Mouse (Mus musculus): ENCODE data around the gene Gm21987. TPM values are rescaled to one million over a fixed set of nuclear protein-coding genes. Genes with fewer than 3 reads are reported as not detected.

Gm21987 gene
- total and polyA plus RNA-seq, 3 experiments, result 0.42 TPM; not detected in 2

GRCm38 (mm10) chr16:38353642-38354041 is 6.8 kb downstream of the Gm21987 start:
- in situ Hi-C loops (cut with MboI; ENCODE audit: low pct_ligation_motif_present, low pct_unique_long_range_greater_than_20kb, low sequenced_read_pairs), result no loop called here
- no peak for DNase-seq (ENCODE audit: extremely low read depth)
- Histone ChIP-seq H3K27me3 (replicated peaks) (no peaks in the 10 kb centered on the region), H3K27ac (ENCODE audit: insufficient read depth, low read depth) (no peak overlapping the region), H3K4me2 (ENCODE audit: insufficient read depth, low read depth, poor library complexity, severe bottlenecking) (no peak overlapping the region), H3K79me2 (replicated peaks; ENCODE audit: control insufficient read depth, extremely low read depth, insufficient read depth, poor library complexity, severe bottlenecking) (peaks cover 46% of the 10 kb centered on the region), H3K9ac (ENCODE audit: insufficient read depth, low read depth) (no peak overlapping the region), H3K9me3 (replicated peaks; ENCODE audit: low read length) (peaks cover 2% of the 10 kb centered on the region), H3K36me3 (replicated peaks in 1 of 2; ENCODE audit: control insufficient read depth in 1 of 2, insufficient read depth in 1 of 2, low read length in 1 of 2) (peaks cover 38 to 84% of the 10 kb centered on the region in 2 experiments), H3K4me1 (ENCODE audit: control insufficient read depth in 1 of 2, insufficient read depth in 2 of 2) (peaks cover 24 to 56% of the 10 kb centered on the region in 2 experiments), H3K4me3 (replicated peaks in 1 of 3; ENCODE audit: low read depth in 2 of 3, low read length in 2 of 3, poor library complexity in 1 of 3) (no peak overlapping the region)
- 0 out of 2 replicates have a peak, but pooled peaks have one; percentile 26 for TF ChIP-seq ZMIZ1 (IDR thresholded peaks at IDR 0.05; ENCODE audit: low read depth, low read length)
- no peak for TF ChIP-seq CHD2 (IDR thresholded peaks at IDR 0.05; ENCODE audit: low read length)
- dilution Hi-C loops (cut with MboI; ENCODE audit: extremely low pct_ligation_motif_present, extremely low pct_unique_long_range_greater_than_20kb, low sequenced_read_pairs), result no loop called here

- Histone ChIP-seq H3K4me2 (ENCODE audit: insufficient read depth, low read depth, poor library complexity, severe bottlenecking) (no peak overlapping the region), H3K27me3 (replicated peaks) (no peaks in the 10 kb centered on the region), H3K36me3 (replicated peaks in 1 of 2; ENCODE audit: control insufficient read depth in 1 of 2, insufficient read depth in 1 of 2, low read length in 1 of 2) (peaks cover 33 to 82% of the 10 kb centered on the region in 2 experiments), H3K4me1 (ENCODE audit: control insufficient read depth in 1 of 2, insufficient read depth in 2 of 2) (peaks cover 25 to 58% of the 10 kb centered on the region in 2 experiments), H3K79me2 (replicated peaks; ENCODE audit: control insufficient read depth, extremely low read depth, insufficient read depth, poor library complexity, severe bottlenecking) (peaks cover 41% of the 10 kb centered on the region), H3K9me3 (replicated peaks; ENCODE audit: low read length) (peaks cover 2% of the 10 kb centered on the region), H3K4me3 (replicated peaks in 1 of 3; ENCODE audit: low read depth in 2 of 3, low read length in 2 of 3, poor library complexity in 1 of 3) (no peak overlapping the region), H3K27ac (ENCODE audit: insufficient read depth, low read depth) (no peak overlapping the region), H3K9ac (ENCODE audit: insufficient read depth, low read depth) (no peak overlapping the region)
- 0 out of 2 replicates have a peak, but pooled peaks have one; percentile 31 for TF ChIP-seq CHD2 (IDR thresholded peaks at IDR 0.05; ENCODE audit: low read length)
- TF ChIP-seq MXI1 (IDR thresholded peaks at IDR 0.05; ENCODE audit: low read depth, low read length), result no peak
- no peak for TF ChIP-seq KAT2A (IDR thresholded peaks at IDR 0.05; ENCODE audit: insufficient replicate concordance, low read length)
- no peak for TF ChIP-seq MAFK (IDR thresholded peaks at IDR 0.05; ENCODE audit: insufficient replicate concordance, low read length)
- no peak for TF ChIP-seq ETS1 (conservative IDR thresholded peaks at IDR 0.05; ENCODE audit: low read depth, low read length)
- TF ChIP-seq POLR2AphosphoS2 (IDR thresholded peaks at IDR 0.05; ENCODE audit: low read depth, low read length), result peak; percentile 97
- DNase-seq (ENCODE audit: extremely low read depth), result no peak
- dilution Hi-C loops (cut with MboI; ENCODE audit: extremely low pct_ligation_motif_present, extremely low pct_unique_long_range_greater_than_20kb, low sequenced_read_pairs), result no loop called here
- in situ Hi-C loops (cut with MboI; ENCODE audit: low pct_ligation_motif_present, low pct_unique_long_range_greater_than_20kb, low sequenced_read_pairs), result no loop called here
Measured at GRCm38 (mm10) chr16:38354185-38354913, 7.5 kb downstream of the Gm21987 start.

GRCm38 (mm10) chr16:38358256-38358812 is 11.5 kb downstream of the Gm21987 start:
- H3K79me2 ChIP-seq (replicated peaks; ENCODE audit: control insufficient read depth, extremely low read depth, insufficient read depth, poor library complexity, severe bottlenecking), result peaks cover 11% of the 10 kb centered on the region
- H3K27ac ChIP-seq (ENCODE audit: insufficient read depth, low read depth), result peak overlapping the region; percentile 59
- dilution Hi-C loops (cut with MboI; ENCODE audit: extremely low pct_ligation_motif_present, extremely low pct_unique_long_range_greater_than_20kb, low sequenced_read_pairs), result no loop called here
- H3K4me2 ChIP-seq (ENCODE audit: insufficient read depth, low read depth, poor library complexity, severe bottlenecking), result peak overlapping the region; percentile 53
- H3K4me3 ChIP-seq (replicated peaks in 1 of 3; ENCODE audit: low read depth in 2 of 3, low read length in 2 of 3, poor library complexity in 1 of 3), result no peak overlapping the region
- peak overlapping the region; percentile 23; the same call in 1 of the 2 replicates for H3K9ac ChIP-seq (ENCODE audit: insufficient read depth, low read depth)
- DNase-seq (ENCODE audit: extremely low read depth), result no peak
- H3K4me1 ChIP-seq (ENCODE audit: control insufficient read depth in 1 of 2, insufficient read depth in 2 of 2), result peaks cover 19 to 55% of the 10 kb centered on the region in 2 experiments
- H3K9me3 ChIP-seq (replicated peaks; ENCODE audit: low read length), result peaks cover 2% of the 10 kb centered on the region
- peaks cover 11 to 62% of the 10 kb centered on the region in 2 experiments for H3K36me3 ChIP-seq (replicated peaks in 1 of 2; ENCODE audit: control insufficient read depth in 1 of 2, insufficient read depth in 1 of 2, low read length in 1 of 2)
- H3K27me3 ChIP-seq (replicated peaks), result no peaks in the 10 kb centered on the region
- in situ Hi-C loops (cut with MboI; ENCODE audit: low pct_ligation_motif_present, low pct_unique_long_range_greater_than_20kb, low sequenced_read_pairs), result no loop called here
- TF ChIP-seq CHD1 (IDR thresholded peaks at IDR 0.05; ENCODE audit: low read depth, low read length) (0 out of 2 replicates have a peak, but pooled peaks have one; percentile 41), SIN3A (IDR thresholded peaks at IDR 0.05; ENCODE audit: low read length) (0 out of 2 replicates have a peak, but pooled peaks have one; percentile 21), MXI1 (IDR thresholded peaks at IDR 0.05; ENCODE audit: low read depth, low read length) (peak; percentile 86; the same call in 1 of the 2 replicates), RAD21 (IDR thresholded peaks at IDR 0.05; ENCODE audit: low read depth, low read length) (no peak; the same call in 1 of the 2 replicates), IRF4 (IDR thresholded peaks at IDR 0.05; ENCODE audit: low read depth, low read length) (peak; percentile 59; the same call in 1 of the 2 replicates), NELFE (IDR thresholded peaks at IDR 0.05; ENCODE audit: low read depth, low read length) (no peak), KAT2A (IDR thresholded peaks at IDR 0.05; ENCODE audit: insufficient replicate concordance, low read length) (no peak), NRF1 (IDR thresholded peaks at IDR 0.05; ENCODE audit: low read depth, low read length) (no peak), EP300 (IDR thresholded peaks at IDR 0.05; ENCODE audit: low read length) (peak; percentile 54; the same call in 1 of the 2 replicates), MAX (IDR thresholded peaks at IDR 0.05; ENCODE audit: low read length) (peak; percentile 91), SMC3 (IDR thresholded peaks at IDR 0.05; ENCODE audit: low read depth, low read length) (peak; percentile 19), MYC (IDR thresholded peaks at IDR 0.05; ENCODE audit: low read depth, low read length) (peak; percentile 92), CHD2 (IDR thresholded peaks at IDR 0.05; ENCODE audit: low read length) (0 out of 2 replicates have a peak, but pooled peaks have one; percentile 27), JUN (IDR thresholded peaks at IDR 0.05; ENCODE audit: insufficient read depth, low read depth, low read length) (peak; percentile 46), HCFC1 (IDR thresholded peaks at IDR 0.05; ENCODE audit: low read depth, low read length) (no peak), MAZ (IDR thresholded peaks at IDR 0.05; ENCODE audit: low read depth, low read length) (no peak), USF2 (conservative IDR thresholded peaks at IDR 0.05; ENCODE audit: low read depth, low read length) (no peak), JUND (conservative IDR thresholded peaks at IDR 0.05; ENCODE audit: low read depth, low read length) (peak; percentile 82)

All from CH12.LX (cell line).